Comparison of ENCODE assay signal across 21 mouse cellular contexts in genomic region chr6:36842101-36842922, GRCm38 (mm10). TPM values are rescaled to one million over a fixed set of nuclear protein-coding genes. Genes with fewer than 3 reads are reported as not detected.
DNase-seq lines count a peak whose midpoint lies in the region; ATAC-seq and TF ChIP-seq lines count a peak whose summit lies in the region.
"Had no signal": no experiment of that assay in that cellular context is flagged by ENCODE, and none has a peak within 500 bp of the region (broad histone marks: within the 10 kb centered on the region; RNA-seq: fewer than 3 reads in every experiment).

No protein-coding gene starts in this region.

- TF ChIP-seq CTCF in stomach, postnatal 0 days (IDR thresholded peaks at IDR 0.05; ENCODE audit: low read depth): no peak

- no peak for TF ChIP-seq EP300 in stomach, postnatal 0 days (optimal IDR thresholded peaks at IDR 0.05)

- WGBS in kidney, embryonic 16.5 days: 60% methylated on average over 5 of the region's 5 CpGs
- 57% methylated on average over 5 of the region's 5 CpGs for WGBS in stomach, embryonic 16.5 days
- WGBS in stomach, postnatal 0 days: 55% methylated on average over 5 of the region's 5 CpGs

- peaks cover 6% of the 10 kb centered on the region for H3K4me1 ChIP-seq in kidney, embryonic 16.5 days (ENCODE audit: insufficient read depth, low read length)
- peaks cover 6% of the 10 kb centered on the region for H3K4me1 ChIP-seq in stomach, embryonic 16.5 days (ENCODE audit: control insufficient read depth, insufficient read depth, low read length)
- H3K4me1 ChIP-seq in stomach, postnatal 0 days (replicated peaks; ENCODE audit: control insufficient read depth, insufficient read depth): no peaks in the 10 kb centered on the region
- H3K4me1 ChIP-seq: stomach, embryonic 15.5 days had no signal

- H3K9ac ChIP-seq in kidney, embryonic 16.5 days (replicated peaks; ENCODE audit: low read length): no peak overlapping the region
- H3K9ac ChIP-seq in stomach, embryonic 16.5 days (ENCODE audit: low read length): no peak overlapping the region
- no peak overlapping the region for H3K9ac ChIP-seq in stomach, postnatal 0 days (ENCODE audit: low read length)
- H3K9ac ChIP-seq: heart, embryonic 15.5 days; liver, postnatal 0 days; stomach, embryonic 15.5 days had no signal

- no peaks in the 10 kb centered on the region for H3K36me3 ChIP-seq in kidney, embryonic 16.5 days (ENCODE audit: insufficient read depth, low read length)
- no peaks in the 10 kb centered on the region for H3K36me3 ChIP-seq in stomach, embryonic 16.5 days (ENCODE audit: control insufficient read depth, insufficient read depth, low read length)
- no peaks in the 10 kb centered on the region for H3K36me3 ChIP-seq in stomach, postnatal 0 days (ENCODE audit: control insufficient read depth, insufficient read depth, low read length)
- H3K36me3 ChIP-seq: heart, embryonic 15.5 days; stomach, embryonic 15.5 days had no signal

- DNase-seq in kidney, postnatal 10 days: no peak
- DNase-seq in stomach, postnatal 0 days (ENCODE audit: low spot score): no peak
- peak; percentile 73 for DNase-seq in hindlimb bud, embryonic 11.5 days (ENCODE audit: extremely low spot score, low read depth, low spot score)
- no peak for DNase-seq in thymus, postnatal 10 days (ENCODE audit: low spot score in 2 of 2)
- DNase-seq in layer of hippocampus, adult 9-11 months: no peak
- DNase-seq: adrenal gland, postnatal 25 days; cerebellum, adult 18-20 months; heart, adult 18-20 months; kidney, postnatal 36 days; liver; liver, postnatal 0 days; thymus, postnatal 14 days had no signal

- no peak overlapping the region for H3K4me3 ChIP-seq in kidney, embryonic 16.5 days (ENCODE audit: low read length)
- no peak overlapping the region for H3K4me3 ChIP-seq in stomach, embryonic 16.5 days (replicated peaks; ENCODE audit: low read length)
- H3K4me3 ChIP-seq in stomach, postnatal 0 days (ENCODE audit: low read depth, low read length): no peak overlapping the region
- H3K4me3 ChIP-seq: erythroblast, embryonic 14.5 days; heart, embryonic 15.5 days; stomach, embryonic 15.5 days had no signal

- H3K9me3 ChIP-seq in kidney, embryonic 16.5 days (ENCODE audit: low read length): no peaks in the 10 kb centered on the region
- H3K9me3 ChIP-seq in stomach, embryonic 16.5 days (replicated peaks; ENCODE audit: control insufficient read depth, low read length): no peaks in the 10 kb centered on the region
- no peaks in the 10 kb centered on the region for H3K9me3 ChIP-seq in stomach, postnatal 0 days (ENCODE audit: control insufficient read depth, low read length)
- H3K9me3 ChIP-seq: heart, embryonic 15.5 days; stomach, embryonic 15.5 days had no signal

- no peaks in the 10 kb centered on the region for H3K27me3 ChIP-seq in kidney, embryonic 16.5 days (ENCODE audit: insufficient read depth, low read length)
- no peaks in the 10 kb centered on the region for H3K27me3 ChIP-seq in stomach, embryonic 16.5 days (ENCODE audit: control insufficient read depth, insufficient read depth, low read length)
- H3K27me3 ChIP-seq in stomach, postnatal 0 days (ENCODE audit: control insufficient read depth, insufficient read depth, low read length): no peaks in the 10 kb centered on the region
- H3K27me3 ChIP-seq: heart, embryonic 15.5 days; stomach, embryonic 15.5 days had no signal

- no peak overlapping the region for H3K4me2 ChIP-seq in kidney, embryonic 16.5 days (replicated peaks; ENCODE audit: low read depth, low read length)
- H3K4me2 ChIP-seq in stomach, embryonic 16.5 days (ENCODE audit: low read depth, low read length): no peak overlapping the region
- H3K4me2 ChIP-seq in stomach, postnatal 0 days (replicated peaks; ENCODE audit: low read depth): no peak overlapping the region
- H3K4me2 ChIP-seq: heart, embryonic 15.5 days; stomach, embryonic 15.5 days had no signal

- peak; percentile 46; the same call in 1 of the 2 replicates for ATAC-seq in kidney, embryonic 16.5 days (ENCODE audit: low FRiP score, low TSS enrichment)
- ATAC-seq in stomach, embryonic 16.5 days (ENCODE audit: insufficient read depth, low FRiP score): no peak
- no peak for ATAC-seq in stomach, postnatal 0 days (ENCODE audit: low FRiP score, low TSS enrichment)
- ATAC-seq: forebrain, embryonic 14.5 days; inflammation-experienced regulatory T-cells, adult 6 months; liver, postnatal 0 days; midbrain, embryonic 16.5 days; Patski had no signal

- H3K27ac ChIP-seq in kidney, embryonic 16.5 days (ENCODE audit: low read length): no peak overlapping the region
- peak overlapping the region; percentile 42 for H3K27ac ChIP-seq in stomach, embryonic 16.5 days (ENCODE audit: low read length)
- H3K27ac ChIP-seq in stomach, postnatal 0 days (replicated peaks): no peak overlapping the region
- H3K27ac ChIP-seq: heart, embryonic 15.5 days; stomach, embryonic 15.5 days had no signal

RNA-seq across cellular contexts. Expression of gene Ptn, which starts 32.3 kb away (rescaled TPM):
- 338 and 342 TPM in 2 replicates for polyA plus RNA-seq in kidney, embryonic 16.5 days (2015; fragmentation: Nextera tagmentation; extraction: Ambion mirVana)
- 314 and 411 TPM in 2 replicates for polyA plus RNA-seq in stomach, embryonic 16.5 days (2015; fragmentation: Nextera tagmentation; extraction: Ambion mirVana)
- 157 and 183 TPM in 2 replicates for polyA plus RNA-seq in stomach, postnatal 0 days (2015; fragmentation: Nextera tagmentation; extraction: Ambion mirVana)
- polyA plus RNA-seq: erythroblast, embryonic 14.5 days; Patski had no signal
